Mouse (Mus musculus) stomach, embryonic 14.5 days (tissue): ENCODE data around the gene 2810408A11Rik. TPM values are rescaled to one million over a fixed set of nuclear protein-coding genes. Genes with fewer than 3 reads are reported as not detected.

Experiments used
- ATAC-seq: fragments of 200-750 bp; cut with Nextera tagmentation; 2 replicates; pipeline ENCODE4 v1.8.0; 2017; ENCODE audit warnings: low read depth, moderate TSS enrichment; ENCODE audit not compliant: insufficient number of reproducible peaks, insufficient read depth, low FRiP score
- H3K27ac ChIP-seq: fragments of 300-500 bp; sonication (generic); 2 replicates; pipeline ENCODE4 v1.5.1; 2014; ENCODE audit warnings: mild to moderate bottlenecking, low read length, moderate library complexity, mixed read lengths
- H3K27me3 ChIP-seq: fragments of 300-500 bp; sonication (generic); 2 replicates; pipeline ENCODE4 v1.6.1; 2014; ENCODE audit warnings: low read length, control low read depth, mixed read lengths; ENCODE audit not compliant: control insufficient read depth, insufficient read depth
- H3K36me3 ChIP-seq: fragments of 300-500 bp; sonication (generic); 2 replicates; pipeline ENCODE4 v1.6.1; 2014; ENCODE audit warnings: mild to moderate bottlenecking, control low read depth, low read length, moderate library complexity, mixed read lengths; ENCODE audit not compliant: control insufficient read depth, insufficient read depth
- H3K4me1 ChIP-seq: fragments of 300-500 bp; sonication (generic); 2 replicates; pipeline ENCODE4 v1.6.1; 2014; ENCODE audit warnings: low read length, control low read depth, mixed read lengths; ENCODE audit not compliant: control insufficient read depth, insufficient read depth
- H3K4me2 ChIP-seq: fragments of 300-500 bp; sonication (generic); replicated peaks from 2 replicates; pipeline ENCODE4 v1.6.1; 2014; ENCODE audit warnings: low read depth, low read length, control low read depth
- H3K4me3 ChIP-seq: fragments of 300-500 bp; sonication (generic); 2 replicates; pipeline ENCODE4 v1.5.1; 2014; ENCODE audit warnings: low read depth, low read length, control low read depth
- H3K9ac ChIP-seq: fragments of 300-500 bp; sonication (generic); replicated peaks from 2 replicates; pipeline ENCODE4 v1.6.1; 2014; ENCODE audit warnings: low read depth, mild to moderate bottlenecking, control low read depth, low read length, moderate library complexity, mixed read lengths
- H3K9me3 ChIP-seq: fragments of 300-500 bp; sonication (generic); 2 replicates; pipeline ENCODE4 v1.6.1; 2016; ENCODE audit warnings: low read depth, low read length, control low read depth; ENCODE audit not compliant: control insufficient read depth
- WGBS: fragments of 180-500 bp; shearing (Covaris S2); extraction: QIAGEN DNeasy Blood & Tissue Kit; methylation state at CpG from one replicate; pipeline ENCODE4 v1.1.7; 2014; 5-methylcytosine and 5-hydroxymethylcytosine counted together
- polyA plus RNA-seq: library from polyadenylated mRNA; unstranded; fragments of >200 nt; fragmentation: Nextera tagmentation; extraction: Ambion mirVana; gene quantifications from 2 replicates; pipeline ENCODE4 v1.2.1, GENCODE M21; 2014

The 2810408A11Rik gene
- polyA plus RNA-seq, 1 experiment from 2014 or later: 8.5 TPM

DNA sequence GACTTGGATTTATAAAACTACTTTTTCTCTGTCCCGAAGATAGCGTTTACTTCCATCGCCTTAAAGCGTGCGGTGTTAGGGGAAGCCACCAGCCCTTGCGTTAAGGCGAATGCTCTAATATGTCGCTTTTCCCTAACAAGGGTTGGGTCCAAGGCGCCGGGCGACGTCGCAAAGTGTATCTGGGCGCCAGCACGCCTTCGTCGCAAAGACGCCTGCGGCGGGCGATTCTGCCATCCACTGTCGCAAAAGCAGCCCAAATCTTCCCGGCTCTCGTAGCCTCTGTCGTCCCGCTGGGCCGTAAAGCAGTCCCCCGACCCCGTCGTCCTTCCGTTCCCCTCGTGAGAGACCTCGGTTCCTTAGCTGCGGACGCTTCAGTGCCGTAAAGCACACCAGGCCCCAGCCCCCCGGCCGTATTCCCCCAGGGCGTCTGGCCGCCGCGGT, 639 bp upstream of the 2810408A11Rik start:
- no peaks in the 10 kb centered on the region for H3K27me3 ChIP-seq
- under 1% methylated on average over 42 of the region's 42 CpGs for WGBS
- H3K27ac ChIP-seq: peak overlapping the region; percentile 97
- peaks cover 12% of the 10 kb centered on the region for H3K4me1 ChIP-seq
- H3K36me3 ChIP-seq: peaks cover 22% of the 10 kb centered on the region
- H3K4me2 ChIP-seq: peak overlapping the region; percentile 97
- peak; percentile 76 for ATAC-seq
- H3K4me3 ChIP-seq: peak overlapping the region; percentile 79
- H3K9ac ChIP-seq: peak overlapping the region; percentile 93
- no peaks in the 10 kb centered on the region for H3K9me3 ChIP-seq

DNA sequence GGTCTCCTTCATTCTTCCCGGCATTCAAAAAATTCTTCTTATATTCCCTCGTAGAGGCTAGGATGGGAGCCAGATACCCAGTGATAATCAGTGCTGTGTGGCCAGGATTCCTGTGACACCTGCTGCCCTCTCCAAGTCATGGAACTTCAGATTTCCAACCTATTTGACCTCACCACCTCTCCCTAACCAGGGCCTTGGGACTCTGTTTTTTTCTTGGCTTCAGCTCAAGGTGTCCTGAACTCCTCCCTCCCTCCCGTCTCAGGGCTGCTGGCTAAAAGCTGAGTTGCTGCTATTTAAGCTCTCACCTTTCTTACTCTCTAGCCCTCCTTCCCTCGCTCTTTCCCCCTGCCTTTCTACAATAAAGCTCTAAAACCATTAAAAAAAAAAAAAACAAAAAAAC, 917 bp downstream of the 2810408A11Rik start:
- H3K4me2 ChIP-seq: peak overlapping the region; percentile 97
- WGBS: 23% methylated on average over 4 of the region's 4 CpGs
- H3K4me3 ChIP-seq: peak overlapping the region; percentile 79
- H3K27ac ChIP-seq: no peak overlapping the region; the same call in 1 of the 2 replicates
- H3K9me3 ChIP-seq: no peaks in the 10 kb centered on the region
- no peaks in the 10 kb centered on the region for H3K27me3 ChIP-seq
- peaks cover 12% of the 10 kb centered on the region for H3K4me1 ChIP-seq
- no peak for ATAC-seq
- H3K9ac ChIP-seq: peak overlapping the region; percentile 93
- peaks cover 11% of the 10 kb centered on the region for H3K36me3 ChIP-seq

DNA sequence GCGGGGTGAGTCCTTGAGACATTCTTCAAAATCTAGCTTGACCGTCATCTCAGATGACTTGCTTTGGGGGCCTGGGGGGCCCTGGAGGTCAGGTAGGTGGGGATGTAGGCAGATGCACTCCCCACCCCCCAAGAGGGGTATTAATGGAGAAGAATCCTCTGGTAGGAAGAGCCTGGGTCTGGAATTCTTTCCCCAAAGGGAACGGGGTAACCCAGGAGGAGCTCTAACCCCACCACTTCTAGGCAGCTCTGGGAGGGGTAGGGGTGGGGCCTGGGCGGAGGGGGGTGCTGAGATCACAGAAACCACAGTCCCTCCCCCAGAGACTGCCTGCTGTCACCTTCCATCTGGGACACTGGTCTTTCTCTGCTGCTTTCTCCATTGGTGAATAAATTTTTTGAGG, 5.5 kb downstream of the 2810408A11Rik start, which contains the start of gene Acap1:
Gene Acap1 (minus strand): TSS at position 249 of the 400 bp plus-strand sequence.
- H3K4me2 ChIP-seq: no peak within 1 kb of the TSS
- H3K4me3 ChIP-seq: no peak within 1 kb of the TSS
- no peaks in the 10 kb centered on the region for H3K9me3 ChIP-seq
- ATAC-seq: no peak
- WGBS: 74% methylated on average over 4 of the region's 4 CpGs
- H3K36me3 ChIP-seq: no peaks in the 10 kb centered on the region
- no peak within 1 kb of the TSS for H3K27ac ChIP-seq
- peaks cover 3% of the 10 kb centered on the region; the same call in 1 of the 2 replicates for H3K4me1 ChIP-seq
- no peaks in the 10 kb centered on the region for H3K27me3 ChIP-seq
- H3K9ac ChIP-seq: no peak within 1 kb of the TSS

DNA sequence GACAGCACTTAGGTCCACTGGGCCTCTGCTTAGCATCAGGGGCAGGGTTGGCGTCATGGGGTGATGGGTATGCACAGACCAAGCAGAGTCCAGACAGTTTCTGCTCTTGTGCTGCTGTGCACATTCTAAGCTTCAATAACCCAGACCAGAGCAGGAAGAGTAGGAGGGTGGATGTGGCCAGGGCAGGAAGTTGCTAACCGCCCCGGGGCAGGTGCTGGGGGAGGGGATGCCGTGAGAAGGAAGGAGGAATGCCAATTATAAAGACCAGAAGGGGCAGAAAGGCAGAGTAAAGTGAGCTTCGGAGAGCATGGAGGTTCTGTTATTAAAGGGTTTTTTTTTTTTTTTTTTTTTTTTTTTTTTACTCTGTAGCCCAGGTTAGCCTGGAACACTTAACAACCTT, 6.1 kb downstream of the 2810408A11Rik start:
- Histone ChIP-seq H3K27me3 (no peaks in the 10 kb centered on the region), H3K4me1 (no peaks in the 10 kb centered on the region; the same call in 1 of the 2 replicates), H3K4me3 (no peak overlapping the region), H3K36me3 (no peaks in the 10 kb centered on the region), H3K9me3 (no peaks in the 10 kb centered on the region), H3K9ac (no peak overlapping the region), H3K4me2 (no peak overlapping the region), H3K27ac (no peak overlapping the region)
- WGBS: 77% methylated on average over 5 of the region's 5 CpGs
- no peak for ATAC-seq

DNA sequence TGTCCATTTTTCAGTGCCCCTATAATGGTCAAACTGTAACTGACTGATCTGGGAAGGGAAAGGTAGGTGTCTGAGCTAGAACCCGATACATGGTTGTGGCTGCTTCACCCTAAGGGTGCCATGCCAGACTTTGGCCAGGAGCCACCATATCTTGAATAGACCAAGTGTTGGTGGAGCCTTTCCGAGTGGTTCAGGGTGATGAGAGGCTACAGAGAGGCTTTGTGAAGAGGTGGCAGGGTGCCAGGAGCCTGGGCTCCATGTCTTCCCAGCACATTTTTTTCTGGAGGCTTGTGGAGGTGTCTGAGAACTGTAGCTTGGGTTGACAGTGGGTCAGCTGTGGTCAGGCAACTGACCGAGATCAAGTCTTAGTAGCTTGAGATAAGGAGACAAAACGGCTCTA, 9.3 kb downstream of the 2810408A11Rik start:
- no peak overlapping the region for H3K9ac ChIP-seq
- H3K27ac ChIP-seq: no peak overlapping the region
- WGBS: 72% methylated on average over 4 of the region's 4 CpGs
- H3K27me3 ChIP-seq: no peaks in the 10 kb centered on the region
- ATAC-seq: no peak; the same call in 1 of the 2 replicates
- H3K9me3 ChIP-seq: no peaks in the 10 kb centered on the region
- no peaks in the 10 kb centered on the region for H3K4me1 ChIP-seq
- H3K4me2 ChIP-seq: no peak overlapping the region
- no peaks in the 10 kb centered on the region for H3K36me3 ChIP-seq
- H3K4me3 ChIP-seq: no peak overlapping the region

DNA sequence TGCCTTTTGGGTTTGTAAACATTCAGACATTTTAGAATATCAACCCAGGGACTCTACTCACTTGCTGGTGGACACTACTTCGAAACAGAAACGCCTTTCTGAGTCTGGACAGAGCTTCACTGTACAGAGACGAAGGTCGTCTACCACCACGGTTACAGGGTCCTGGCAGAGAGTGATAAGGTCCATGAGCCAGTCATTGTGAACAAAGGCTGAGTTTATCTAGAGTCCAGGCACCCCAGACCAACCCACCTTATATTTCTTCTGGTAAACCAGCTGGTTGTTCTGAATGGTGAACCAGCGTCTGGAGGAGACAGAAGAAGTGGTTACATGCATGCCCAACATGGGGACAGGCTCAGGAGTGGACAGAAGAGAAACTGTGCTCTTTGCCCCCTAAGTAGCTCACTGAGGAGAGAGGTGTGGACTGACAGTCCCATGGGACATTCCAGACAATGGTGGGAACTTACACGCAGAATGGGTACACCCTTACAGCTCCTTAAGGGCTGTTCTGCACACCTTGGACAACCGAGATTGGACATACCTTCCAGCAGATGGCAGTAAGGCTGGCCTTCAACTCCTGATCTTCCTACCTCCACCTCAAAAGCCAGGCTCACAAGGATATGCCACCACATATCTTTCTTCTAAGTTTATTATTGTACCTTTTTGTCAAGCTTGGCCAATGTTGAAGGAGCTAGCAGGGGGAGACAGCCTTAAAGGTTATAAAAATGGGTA, 13.7 kb downstream of the 2810408A11Rik start:
- H3K9ac ChIP-seq: no peak overlapping the region
- no peak overlapping the region for H3K27ac ChIP-seq
- H3K4me2 ChIP-seq: no peak overlapping the region
- H3K4me1 ChIP-seq: no peaks in the 10 kb centered on the region
- no peak overlapping the region for H3K4me3 ChIP-seq
- 60% methylated on average over 8 of the region's 8 CpGs for WGBS
- no peak for ATAC-seq
- no peaks in the 10 kb centered on the region for H3K36me3 ChIP-seq
- H3K9me3 ChIP-seq: no peaks in the 10 kb centered on the region
- H3K27me3 ChIP-seq: no peaks in the 10 kb centered on the region

DNA sequence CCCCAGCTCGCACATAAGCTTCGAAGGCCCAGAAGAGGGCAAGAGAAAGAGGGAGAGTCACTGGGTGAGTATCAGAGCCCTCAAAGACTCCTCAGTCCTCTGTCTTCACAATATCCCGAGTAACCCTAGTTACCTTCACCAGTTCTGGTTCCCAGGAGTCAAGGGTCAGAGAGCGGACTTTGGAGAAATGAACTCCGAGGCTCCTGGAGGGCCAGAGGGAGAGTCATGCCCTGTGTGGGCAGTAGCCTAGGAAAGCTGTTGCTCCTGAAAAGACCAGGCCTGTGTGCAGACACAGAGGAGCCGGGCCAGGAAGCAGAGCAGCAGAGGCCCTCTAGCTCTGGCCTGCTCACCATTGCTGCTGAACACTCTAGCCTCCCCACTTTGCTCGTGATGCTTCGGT, 16.1 kb downstream of the 2810408A11Rik start:
- Histone ChIP-seq H3K9ac (no peak overlapping the region), H3K4me3 (no peak overlapping the region), H3K4me1 (peaks cover 8% of the 10 kb centered on the region), H3K27me3 (no peaks in the 10 kb centered on the region), H3K27ac (no peak overlapping the region), H3K4me2 (no peak overlapping the region), H3K36me3 (no peaks in the 10 kb centered on the region), H3K9me3 (no peaks in the 10 kb centered on the region)
- no peak for ATAC-seq
- 80% methylated on average over 8 of the region's 8 CpGs for WGBS

DNA sequence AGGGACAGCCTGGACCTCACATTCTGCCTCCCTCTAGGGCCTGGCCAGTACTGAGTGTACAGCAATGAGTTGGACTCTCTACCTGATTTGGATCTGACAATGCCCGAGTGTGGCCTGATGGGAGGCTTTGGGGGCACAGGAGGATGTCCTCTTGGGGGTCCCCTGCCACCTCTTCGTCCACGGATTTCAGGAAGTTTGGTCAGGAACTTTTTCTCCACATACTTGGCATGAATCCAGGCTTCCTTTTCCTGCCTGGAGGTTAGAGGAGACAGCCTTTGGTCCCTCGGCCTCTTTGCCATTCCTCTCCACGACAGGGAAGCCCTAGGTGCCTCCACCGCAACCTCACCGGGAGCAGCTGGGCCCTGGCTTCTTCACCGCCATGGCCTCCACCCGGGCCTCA, 16.5 kb downstream of the 2810408A11Rik start:
- Histone ChIP-seq H3K4me3 (no peak overlapping the region), H3K36me3 (no peaks in the 10 kb centered on the region), H3K4me2 (no peak overlapping the region), H3K27ac (no peak overlapping the region), H3K9me3 (no peaks in the 10 kb centered on the region), H3K4me1 (peaks cover 12% of the 10 kb centered on the region), H3K27me3 (no peaks in the 10 kb centered on the region), H3K9ac (no peak overlapping the region)
- WGBS: 74% methylated on average over 9 of the region's 9 CpGs
- ATAC-seq: no peak
